Mouse (Mus musculus) small intestine, adult 2 months (tissue): Measurements from ENCODE around the gene Akap13. TPM values are rescaled to one million over a fixed set of nuclear protein-coding genes. Genes with fewer than 3 reads are reported as not detected.

Source experiments
- H3K27ac ChIP-seq: fragments of 200-500 bp; 2 replicates; pipeline ENCODE4 v1.5.1; 2012; ENCODE audit warnings: low read depth, low read length, control low read depth, inconsistent platforms; ENCODE audit not compliant: insufficient read depth
- H3K27me3 ChIP-seq: fragments of 200-500 bp; 2 replicates; pipeline ENCODE4 v1.6.1; 2012; ENCODE audit warnings: mild to moderate bottlenecking, moderate library complexity, low read length, inconsistent platforms; ENCODE audit not compliant: control insufficient read depth, insufficient read depth
- H3K36me3 ChIP-seq: fragments of 200-500 bp; 2 replicates; pipeline ENCODE4 v1.6.1; 2012; ENCODE audit warnings: mild to moderate bottlenecking, low read length, control low read depth, inconsistent platforms; ENCODE audit not compliant: control insufficient read depth, insufficient read depth
- H3K4me1 ChIP-seq: fragments of 200-500 bp; 2 replicates; pipeline ENCODE4 v1.6.1; 2012; ENCODE audit warnings: low read length, inconsistent platforms, mixed read lengths; ENCODE audit not compliant: control insufficient read depth, insufficient read depth, insufficient read length
- H3K4me3 ChIP-seq: fragments of 200-500 bp; 2 replicates; pipeline ENCODE4 v1.5.1; 2012; ENCODE audit warnings: low read depth, mild to moderate bottlenecking, control low read depth, inconsistent platforms, low read length, moderate library complexity
- CTCF ChIP-seq: fragments of 200-500 bp; IDR thresholded peaks from 2 replicates; pipeline ENCODE4 v1.5.1; 2012; ENCODE audit warnings: low read depth, mild to moderate bottlenecking, control low read depth, inconsistent platforms, low read length, moderate library complexity, mixed read lengths; ENCODE audit not compliant: insufficient replicate concordance, insufficient read length; ENCODE audit errors: extremely low read depth
- POLR2A ChIP-seq: fragments of 200-500 bp; IDR thresholded peaks from 2 replicates; pipeline ENCODE4 v1.6.1; 2012; ENCODE audit warnings: low read depth, mild to moderate bottlenecking, control low read depth, inconsistent platforms, low read length, moderate library complexity
- WGBS: fragments of 180-500 bp; shearing (Covaris S2); methylation state at CpG from one replicate; pipeline ENCODE4 v1.1.7; 2018; 5-methylcytosine and 5-hydroxymethylcytosine counted together
- polyA plus RNA-seq: library from polyadenylated mRNA; depleted of rRNA; stranded (reverse); fragments of >200 nt; gene quantifications from 2 replicates; pipeline ENCODE4 v1.2.3, GENCODE M21; 2012

Akap13 gene
- polyA plus RNA-seq, 1 experiment, result 15.8 TPM

DNA sequence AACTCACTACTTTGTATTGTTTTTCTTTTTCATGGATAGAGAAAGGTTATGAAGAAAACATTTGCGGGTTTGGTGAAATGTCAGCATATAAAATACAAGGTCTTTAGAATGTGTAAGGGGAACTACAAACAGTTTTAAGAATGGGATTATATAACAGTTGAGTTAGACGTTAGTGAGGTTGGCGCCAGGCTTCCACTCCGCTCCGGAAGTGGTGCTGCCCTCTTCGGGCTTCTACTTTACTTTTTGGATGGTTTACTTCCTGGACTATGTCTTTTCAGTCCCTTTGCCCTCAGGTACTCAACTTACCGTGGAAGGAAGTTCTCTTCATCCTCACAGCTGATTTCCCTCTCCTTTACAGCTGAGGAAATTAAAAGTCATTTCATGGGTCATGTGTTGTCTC, 43.9 kb downstream of the Akap13 start:
- Histone ChIP-seq H3K27ac (peak overlapping the region; percentile 68), H3K4me1 (peaks cover 23% of the 10 kb centered on the region; the same call in 1 of the 2 replicates), H3K27me3 (no peaks in the 10 kb centered on the region), H3K36me3 (no peaks in the 10 kb centered on the region), H3K4me3 (no peak overlapping the region)
- 49% methylated on average over 7 of the region's 7 CpGs for WGBS
- no peak for TF ChIP-seq POLR2A

DNA sequence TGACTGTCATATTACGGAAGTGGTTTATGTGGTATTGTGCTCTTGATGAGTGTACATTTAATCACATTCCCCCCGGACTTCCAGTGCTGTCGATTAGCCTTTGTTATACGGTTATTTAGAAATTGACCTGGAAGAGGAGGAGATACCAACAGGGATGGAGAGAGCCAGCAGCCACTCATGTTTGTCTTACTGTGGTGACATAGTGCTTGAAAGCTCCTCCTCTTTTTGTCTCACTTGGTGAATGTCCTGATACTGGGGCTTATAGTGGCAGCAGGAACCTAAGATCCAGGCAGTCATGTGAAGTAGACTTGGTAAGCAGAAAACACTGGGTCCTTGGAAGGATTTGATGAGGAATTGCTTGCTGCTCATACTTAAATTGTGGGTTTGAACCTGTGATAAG, 44.8 kb downstream of the Akap13 start:
- Histone ChIP-seq H3K36me3 (no peaks in the 10 kb centered on the region), H3K27me3 (no peaks in the 10 kb centered on the region), H3K27ac (no peak overlapping the region), H3K4me1 (peaks cover 22% of the 10 kb centered on the region), H3K4me3 (no peak overlapping the region)
- 83% methylated on average over 4 of the region's 4 CpGs for WGBS
- no peak for TF ChIP-seq POLR2A
- TF ChIP-seq CTCF, result no peak

DNA sequence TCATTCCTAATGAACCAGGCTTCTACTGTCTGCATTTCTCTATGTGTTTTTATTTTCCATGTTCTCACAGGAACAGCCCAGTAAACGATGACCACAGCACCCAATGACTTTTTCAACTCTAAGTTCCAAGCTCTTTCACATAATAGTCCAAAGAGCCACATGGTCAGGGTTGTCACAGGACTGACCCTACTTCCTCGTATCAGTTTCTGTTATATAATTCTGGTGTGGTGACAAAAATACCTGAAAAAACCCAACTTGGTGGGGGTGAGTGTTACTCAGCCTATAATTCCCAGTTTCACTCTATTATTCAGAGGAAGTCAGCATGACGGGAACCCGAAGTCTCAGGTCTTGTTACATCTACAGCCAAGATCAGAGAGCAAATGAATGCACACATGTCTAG, 45.5 kb downstream of the Akap13 start:
- Histone ChIP-seq H3K4me1 (peaks cover 22% of the 10 kb centered on the region), H3K27ac (no peak overlapping the region), H3K27me3 (no peaks in the 10 kb centered on the region), H3K4me3 (no peak overlapping the region), H3K36me3 (no peaks in the 10 kb centered on the region)
- TF ChIP-seq CTCF (no peak), POLR2A (no peak)
- WGBS, result 76% methylated on average over 4 of the region's 4 CpGs

DNA sequence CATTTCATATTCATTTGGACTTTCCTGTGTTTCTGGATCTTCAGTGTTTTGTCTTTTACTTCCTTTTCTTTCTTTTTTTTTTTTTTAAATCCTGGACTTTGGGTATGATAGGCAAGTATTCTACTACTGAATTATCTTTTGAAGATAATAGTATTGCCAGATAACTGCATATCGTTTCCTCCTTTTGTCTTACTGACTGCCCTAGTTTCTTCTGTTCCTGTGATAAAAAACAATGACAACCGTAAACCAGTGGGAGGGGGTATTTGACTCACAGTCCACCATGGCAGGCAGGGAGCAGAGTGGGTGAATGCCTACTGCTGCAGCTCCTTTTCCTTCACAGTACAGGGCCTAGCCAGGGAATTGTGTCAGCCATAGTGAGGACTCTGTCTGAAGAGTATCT, 49.2 kb downstream of the Akap13 start:
- WGBS, result 29% methylated on average over 2 of the region's 2 CpGs

DNA sequence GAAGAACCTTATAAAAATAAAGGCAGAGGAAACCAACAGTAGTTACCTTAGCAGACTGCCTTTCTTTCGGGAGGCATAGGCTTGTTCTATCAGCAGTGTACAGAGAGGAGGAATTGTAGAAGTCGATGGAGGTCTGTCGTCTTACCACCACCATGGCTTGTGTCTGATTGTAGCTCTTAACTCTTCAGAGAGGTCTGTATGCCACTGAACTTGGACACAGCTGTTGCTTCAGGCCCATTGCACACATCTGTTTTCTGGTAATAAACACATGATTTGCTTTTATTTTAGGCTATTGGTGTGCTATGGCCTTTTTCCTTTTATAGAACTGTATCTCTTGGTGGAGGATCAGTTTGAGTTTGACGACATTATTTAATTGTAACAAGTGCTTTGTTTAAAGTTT, 51.3 kb downstream of the Akap13 start:
- TF ChIP-seq POLR2A (no peak), CTCF (no peak)
- H3K27me3 ChIP-seq, result no peaks in the 10 kb centered on the region
- H3K4me1 ChIP-seq, result peaks cover 4% of the 10 kb centered on the region
- H3K4me3 ChIP-seq, result no peak overlapping the region
- H3K27ac ChIP-seq, result no peak overlapping the region
- 83% methylated on average over 4 of the region's 4 CpGs for WGBS
- no peaks in the 10 kb centered on the region for H3K36me3 ChIP-seq

More for the DNA sequence above, 49.2 kb downstream of the Akap13 start:
- Histone ChIP-seq H3K4me1 (peaks cover 12% of the 10 kb centered on the region), H3K4me3 (no peak overlapping the region), H3K27ac (no peak overlapping the region), H3K27me3 (no peaks in the 10 kb centered on the region), H3K36me3 (no peaks in the 10 kb centered on the region)
- TF ChIP-seq CTCF (no peak), POLR2A (no peak)

DNA sequence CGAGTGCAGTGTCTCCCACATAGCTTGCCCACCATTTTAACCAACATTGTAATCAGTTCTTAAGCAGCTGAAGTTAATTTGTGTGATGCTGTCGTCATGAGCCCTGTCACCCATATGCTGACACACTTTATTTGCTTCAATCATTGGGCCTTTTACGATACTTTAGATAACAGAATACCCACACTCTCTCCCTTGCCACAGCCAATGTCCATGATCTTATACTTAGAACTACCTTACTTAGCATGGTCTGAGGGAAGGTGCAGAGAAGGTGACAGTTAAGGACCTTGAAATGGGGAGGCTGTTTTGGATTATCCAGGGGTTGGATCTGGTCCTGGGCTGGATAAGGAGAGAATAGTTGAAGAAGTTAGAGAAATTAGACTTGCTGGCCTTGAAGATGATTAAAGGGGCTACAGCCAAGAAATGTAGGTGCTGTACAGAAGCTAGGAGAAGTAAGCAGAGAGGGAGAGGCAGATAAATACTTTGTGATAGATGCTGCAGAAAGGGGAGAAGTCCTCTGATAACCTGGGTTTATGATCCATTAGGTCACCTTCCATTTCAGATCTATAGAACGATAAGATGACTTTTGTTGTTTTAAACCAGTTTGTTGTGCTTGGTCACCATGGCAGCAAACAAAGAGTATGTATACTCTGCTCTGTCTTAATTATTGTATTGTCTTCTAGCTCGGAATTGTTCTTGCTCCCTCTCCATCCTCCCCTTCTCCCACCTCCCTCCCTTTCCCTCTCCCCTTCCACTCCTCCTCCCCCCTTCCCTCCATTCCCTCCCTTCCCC, 53.9 kb downstream of the Akap13 start:
- Histone ChIP-seq H3K27ac (peak overlapping the region; percentile 64; the same call in 1 of the 2 replicates), H3K36me3 (no peaks in the 10 kb centered on the region), H3K4me3 (no peak overlapping the region), H3K4me1 (peaks cover 2% of the 10 kb centered on the region), H3K27me3 (no peaks in the 10 kb centered on the region)
- no peak for TF ChIP-seq CTCF
- no peak for TF ChIP-seq POLR2A
- WGBS, result 23% methylated on average over 5 of the region's 5 CpGs

DNA sequence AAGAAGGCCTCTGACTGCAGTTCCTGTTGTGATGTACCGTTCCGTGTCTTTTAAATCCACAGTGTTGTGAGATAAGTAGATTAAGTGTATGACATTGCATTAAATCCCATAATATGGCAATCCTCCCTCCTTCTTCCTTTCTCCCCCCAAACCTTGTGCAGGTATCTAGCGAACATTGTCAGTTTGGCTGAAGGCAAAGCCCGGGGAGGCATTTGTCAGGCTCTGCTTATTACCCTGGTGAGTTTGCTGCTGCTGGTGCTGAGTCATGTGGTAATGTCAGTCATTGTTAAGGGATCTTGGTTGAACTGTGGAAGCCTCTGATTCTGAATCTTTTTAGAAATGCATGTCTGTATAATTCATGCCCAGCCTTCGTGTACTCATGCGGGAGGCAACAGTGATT, 60.1 kb downstream of the Akap13 start:
- 84% methylated on average over 6 of the region's 6 CpGs for WGBS
- TF ChIP-seq CTCF, result no peak
- no peak for TF ChIP-seq POLR2A
- Histone ChIP-seq H3K27me3 (no peaks in the 10 kb centered on the region), H3K4me1 (peaks cover 3% of the 10 kb centered on the region; the same call in 1 of the 2 replicates), H3K4me3 (no peak overlapping the region), H3K36me3 (no peaks in the 10 kb centered on the region), H3K27ac (no peak overlapping the region)
